Mouse (Mus musculus): ENCODE data around the gene Gm10972.
"Not testable (repeated sequence)": the region's sequence is repeated elsewhere in the genome, so short reads cannot be mapped to it uniquely, and the experiment has no call there.

DNA sequence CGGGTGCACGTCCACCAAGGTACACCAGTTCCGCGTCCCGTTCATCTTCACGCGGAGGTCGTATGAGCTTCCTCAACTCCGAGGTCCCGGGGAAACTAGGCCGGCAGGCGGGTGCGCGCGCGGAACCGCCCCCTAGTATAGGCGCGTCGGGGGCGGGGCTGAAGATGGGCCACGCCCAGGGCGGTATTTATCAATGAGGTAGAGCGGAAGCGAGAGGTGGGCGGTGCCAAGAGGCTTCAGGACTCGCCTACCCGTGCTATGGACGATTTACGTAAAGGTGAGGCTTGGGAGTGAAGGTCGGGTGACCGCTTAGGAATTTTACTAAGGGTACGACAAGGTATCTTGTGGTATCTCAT is 15.8 kb downstream of the Gm10972 start, which contains the start of gene Tuft1:
- not testable (repeated sequence) for TF ChIP-seq USF1 (IDR thresholded peaks at IDR 0.05; ENCODE audit: low read depth); MYOG (IDR thresholded peaks at IDR 0.05; ENCODE audit: control insufficient read depth, extremely low read depth, insufficient read length); MAX (IDR thresholded peaks at IDR 0.05); CTCF (IDR thresholded peaks at IDR 0.05; ENCODE audit: control insufficient read depth, insufficient read depth, insufficient read length); CEBPB (IDR thresholded peaks at IDR 0.05; ENCODE audit: low read depth)
